Mouse (Mus musculus) spleen, postnatal 14 days (tissue): ENCODE data around the gene Tle2.

Experiments
- DNase-seq, 2 experiments: peaks; one replicate each; pipeline ENCODE4 v3.0.0; 2021 to 2022; ENCODE audit warnings: low spot score in 2 of 2

The Tle2 gene

DNA sequence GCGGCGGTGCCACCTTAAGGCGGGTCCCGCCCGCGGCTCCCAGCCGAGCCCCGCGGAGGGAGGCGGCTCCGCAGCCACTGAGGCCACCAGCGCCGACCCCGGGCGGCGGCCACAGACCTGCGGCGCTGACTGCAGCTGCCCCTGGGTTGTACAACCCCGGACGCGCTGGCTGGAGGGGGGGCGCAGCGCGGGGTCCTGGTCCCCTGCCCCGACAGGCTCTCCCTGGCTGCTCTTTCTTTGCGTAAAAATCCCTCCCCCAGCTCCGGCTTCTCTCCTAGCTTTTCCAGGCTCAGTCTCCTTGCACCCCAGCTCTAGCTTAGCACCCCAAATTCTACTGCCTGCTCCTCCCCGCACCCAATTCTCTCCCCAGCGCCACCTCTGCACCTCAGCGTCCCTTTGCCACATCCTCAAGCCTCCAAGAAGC, 859 bp downstream of the Tle2 start:
- no peak for DNase-seq

DNA sequence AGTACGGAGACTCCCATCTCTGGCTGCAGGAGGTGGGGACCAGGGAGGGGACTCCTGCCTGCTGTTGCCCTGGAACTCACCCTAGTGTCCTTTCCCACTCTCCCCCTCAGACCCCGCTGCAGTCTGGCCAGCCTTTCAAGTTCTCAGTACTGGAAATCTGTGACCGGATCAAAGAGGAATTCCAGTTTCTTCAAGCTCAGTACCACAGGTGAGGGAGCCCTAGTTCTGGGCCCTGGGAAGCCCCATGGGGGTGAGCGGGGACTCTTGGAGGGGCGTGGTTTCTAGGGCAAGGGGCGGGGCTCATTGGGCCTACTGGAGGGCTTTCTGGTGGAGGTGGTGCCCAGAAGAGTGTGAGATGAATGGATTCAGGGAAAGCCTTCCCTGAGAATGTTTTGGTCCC, 1.3 kb downstream of the Tle2 start:
- no peak for DNase-seq

DNA sequence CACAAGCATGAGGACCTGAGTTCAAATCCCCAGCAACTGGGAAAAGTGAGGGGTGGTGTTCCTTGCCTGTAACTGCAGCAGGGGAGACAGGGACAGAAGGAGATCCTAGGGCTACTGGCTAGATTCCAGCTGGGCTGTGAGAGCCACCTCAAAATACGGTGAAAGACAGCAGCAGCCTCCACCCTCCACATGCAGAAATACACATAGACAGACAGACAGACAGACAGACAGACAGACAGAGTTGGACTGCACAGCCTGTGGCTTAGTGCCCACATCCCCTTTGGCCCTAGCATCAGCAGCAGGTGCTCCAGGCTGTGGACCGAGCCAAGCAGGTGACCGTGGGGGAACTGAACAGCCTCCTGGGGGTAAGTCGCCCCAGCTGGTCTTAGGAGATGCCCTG, 5.6 kb downstream of the Tle2 start:
- no peak for DNase-seq

DNA sequence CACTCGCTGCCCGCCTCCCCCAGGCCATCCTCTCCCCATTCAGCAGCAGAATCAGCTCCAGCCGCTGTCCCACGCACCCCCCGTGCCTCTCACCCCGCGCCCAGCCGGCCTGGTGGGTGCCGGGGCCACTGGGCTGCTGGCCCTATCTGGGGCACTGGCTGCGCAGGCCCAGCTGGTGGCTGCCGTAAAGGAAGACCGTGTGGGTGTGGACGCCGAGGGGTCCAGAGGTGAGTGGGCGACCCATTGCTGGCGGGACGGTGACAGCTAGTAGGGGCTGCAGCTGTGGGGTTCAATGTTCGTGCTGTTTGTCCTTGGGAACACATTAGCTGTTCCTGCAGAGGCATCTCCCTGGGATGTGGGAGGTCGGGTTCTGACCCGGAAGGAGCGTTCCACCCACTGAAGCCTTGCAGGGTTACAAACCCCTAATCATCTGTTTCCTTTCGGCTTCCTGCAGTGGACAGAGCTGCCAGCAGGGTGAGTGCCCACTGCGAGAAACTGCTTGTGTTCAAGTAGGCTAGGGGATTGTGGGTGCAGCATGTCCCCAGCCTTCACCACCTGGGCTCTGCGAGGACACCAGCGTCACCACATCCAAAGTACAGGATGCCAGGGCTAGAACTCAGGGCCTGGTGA, 6.2 kb downstream of the Tle2 start:
- DNase-seq = no peak

DNA sequence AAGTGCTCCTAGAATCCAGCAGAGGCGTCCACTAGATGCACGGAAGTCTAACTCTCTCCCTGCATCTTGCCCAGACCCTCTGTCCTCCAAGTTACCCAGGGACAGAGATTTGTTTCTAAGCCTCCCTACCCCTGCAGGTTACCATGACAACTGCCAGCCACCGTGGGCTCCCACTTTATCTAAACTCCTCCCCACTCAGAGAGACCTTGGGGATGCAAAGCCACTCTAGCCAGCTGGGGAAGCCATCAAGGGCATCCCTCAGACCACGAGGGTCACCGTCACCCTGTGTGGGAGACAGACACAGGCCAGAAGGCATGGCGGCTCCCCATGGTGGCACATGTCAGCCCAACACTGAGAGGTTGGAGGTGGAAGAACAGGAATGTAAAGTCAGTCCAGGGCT, 9.0 kb downstream of the Tle2 start:
- DNase-seq = no peak

DNA sequence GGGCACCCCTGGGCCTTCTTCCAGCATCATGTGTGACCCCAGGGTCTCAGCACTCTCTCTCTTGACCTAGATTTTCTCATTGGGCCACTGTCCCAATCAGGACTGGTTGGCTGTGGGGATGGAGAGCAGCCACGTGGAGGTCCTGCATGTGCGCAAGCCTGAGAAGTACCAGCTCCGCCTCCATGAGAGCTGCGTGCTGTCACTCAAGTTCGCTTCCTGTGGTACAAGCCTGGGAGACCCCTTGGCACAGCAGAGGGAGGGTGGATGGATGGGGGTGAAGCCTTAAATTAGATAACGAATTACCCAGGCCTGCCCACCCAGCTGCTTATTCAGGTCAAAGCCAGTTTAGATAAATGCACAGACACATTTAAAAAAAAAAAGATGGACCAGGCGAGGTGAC, 14.4 kb downstream of the Tle2 start:
- DNase-seq = no peak

DNA sequence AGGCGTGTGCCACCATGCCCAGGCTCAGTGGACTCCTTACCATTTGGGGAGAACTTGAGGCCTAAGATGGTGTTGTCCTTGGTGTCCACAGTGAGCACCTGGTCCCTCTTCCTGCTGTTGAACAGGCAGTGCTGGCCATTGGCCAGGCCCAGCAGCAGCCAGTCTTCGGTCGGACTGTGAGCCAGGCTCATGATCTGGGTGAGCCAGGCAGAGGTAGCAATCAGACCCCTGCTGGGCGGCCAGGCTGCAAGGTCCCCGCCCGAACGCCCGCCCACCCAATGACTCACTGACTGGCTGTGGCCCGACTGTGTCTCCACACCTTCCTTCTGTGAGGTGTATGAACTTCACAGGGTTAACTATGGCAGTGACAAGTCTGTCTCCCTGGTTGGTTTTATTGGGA, 17.5 kb downstream of the Tle2 start:
- DNase-seq = no peak

DNA sequence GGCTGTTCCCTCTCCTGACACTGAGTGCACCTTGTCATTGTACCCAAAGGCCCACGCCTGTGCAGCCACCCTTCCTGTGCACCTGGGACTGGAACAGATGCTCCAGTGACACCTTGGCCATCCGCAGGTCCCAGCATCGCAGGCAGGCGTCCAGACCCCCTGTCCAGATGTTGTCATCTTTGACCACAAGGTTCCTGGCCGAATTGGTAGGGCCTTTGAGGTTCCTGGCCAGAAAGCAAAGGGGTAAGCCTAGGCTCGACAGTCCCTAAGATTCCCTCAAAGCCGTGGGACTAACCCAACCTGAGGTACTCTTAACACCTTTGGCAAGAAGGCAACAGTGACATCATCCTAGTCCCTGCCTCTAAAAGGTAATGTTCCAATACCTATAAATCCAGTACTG, 18.3 kb downstream of the Tle2 start:
- no peak for DNase-seq

DNA sequence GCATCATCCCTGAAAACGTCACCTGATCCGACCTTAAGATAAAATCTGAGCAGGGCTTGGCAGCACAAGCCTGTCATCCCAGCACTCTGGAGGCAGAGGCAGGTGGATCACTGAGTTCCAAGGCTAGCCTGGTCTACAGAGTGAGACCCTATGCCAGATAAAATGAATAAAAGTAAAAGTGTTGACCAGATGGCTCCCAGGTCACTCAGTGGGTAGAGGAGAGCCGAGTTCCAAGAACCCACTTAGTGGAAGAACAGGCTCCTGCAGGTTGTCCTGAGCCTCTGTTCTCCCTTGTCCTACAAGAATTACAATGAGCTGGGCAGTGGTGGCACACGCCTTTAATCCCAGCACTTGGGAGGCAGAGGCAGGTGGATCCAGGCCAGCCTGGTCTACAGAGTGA, 18.9 kb downstream of the Tle2 start:
- DNase-seq = no peak

DNA sequence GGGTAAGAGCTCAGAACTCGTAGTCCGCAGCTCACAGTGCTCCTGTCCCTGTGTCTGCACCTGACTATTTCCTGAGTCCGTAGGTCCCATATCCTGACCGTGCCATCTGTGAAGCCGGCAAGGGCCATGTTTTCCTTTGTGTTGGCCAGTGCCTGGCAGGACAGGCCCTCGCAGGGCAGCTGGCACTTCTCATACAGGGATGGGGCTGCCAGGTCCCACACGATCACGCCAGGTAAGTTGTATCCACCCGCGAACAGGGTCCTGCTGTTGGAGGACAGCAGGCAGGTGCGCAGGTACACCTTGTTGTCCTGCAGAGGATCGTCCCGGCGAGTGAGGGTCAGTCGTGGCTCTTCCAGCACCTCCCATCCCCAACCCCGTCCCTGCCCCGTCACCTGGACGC, 19.6 kb downstream of the Tle2 start:
- no peak for DNase-seq

DNA sequence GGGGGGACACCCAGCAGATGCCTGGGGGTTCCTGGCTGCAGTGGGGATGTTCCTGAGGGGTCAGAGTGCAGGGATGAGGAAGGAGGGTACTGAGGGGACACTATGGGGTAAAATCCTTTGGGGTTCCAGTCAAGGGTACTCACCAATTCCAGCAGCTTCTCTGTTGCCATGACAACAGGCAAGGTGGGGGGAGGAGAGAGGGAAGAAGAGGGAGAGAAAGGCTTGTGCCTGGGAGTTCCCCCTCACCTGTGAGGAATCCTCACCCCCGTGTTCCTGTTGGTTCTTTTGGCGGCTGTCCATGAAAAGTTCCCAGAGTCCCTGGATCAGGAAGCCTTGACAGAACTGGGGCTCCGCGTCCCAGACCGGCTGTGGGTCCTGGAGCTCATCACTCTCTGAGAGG, 21.2 kb downstream of the Tle2 start:
- no peak for DNase-seq

DNA sequence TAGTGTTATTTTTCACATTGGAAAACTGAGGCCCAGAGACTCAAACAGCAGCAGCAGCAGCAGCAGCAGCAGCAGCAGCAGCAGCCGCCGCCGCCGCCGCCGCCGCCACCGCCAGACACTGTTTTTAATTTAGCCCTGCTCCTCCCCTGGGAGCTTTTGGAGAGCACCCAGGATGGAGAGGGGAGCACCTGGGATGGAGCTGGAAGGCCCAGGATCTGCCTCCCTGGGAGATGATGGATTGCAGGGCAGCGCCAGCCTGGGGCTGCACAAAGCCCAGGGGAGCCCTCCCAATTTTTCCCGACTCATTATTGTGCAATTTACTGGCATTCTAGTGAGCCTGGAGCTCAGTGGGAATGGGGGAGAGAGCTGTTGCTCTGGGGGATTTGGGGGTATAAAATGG, 22.2 kb downstream of the Tle2 start:
- no peak for DNase-seq

DNA sequence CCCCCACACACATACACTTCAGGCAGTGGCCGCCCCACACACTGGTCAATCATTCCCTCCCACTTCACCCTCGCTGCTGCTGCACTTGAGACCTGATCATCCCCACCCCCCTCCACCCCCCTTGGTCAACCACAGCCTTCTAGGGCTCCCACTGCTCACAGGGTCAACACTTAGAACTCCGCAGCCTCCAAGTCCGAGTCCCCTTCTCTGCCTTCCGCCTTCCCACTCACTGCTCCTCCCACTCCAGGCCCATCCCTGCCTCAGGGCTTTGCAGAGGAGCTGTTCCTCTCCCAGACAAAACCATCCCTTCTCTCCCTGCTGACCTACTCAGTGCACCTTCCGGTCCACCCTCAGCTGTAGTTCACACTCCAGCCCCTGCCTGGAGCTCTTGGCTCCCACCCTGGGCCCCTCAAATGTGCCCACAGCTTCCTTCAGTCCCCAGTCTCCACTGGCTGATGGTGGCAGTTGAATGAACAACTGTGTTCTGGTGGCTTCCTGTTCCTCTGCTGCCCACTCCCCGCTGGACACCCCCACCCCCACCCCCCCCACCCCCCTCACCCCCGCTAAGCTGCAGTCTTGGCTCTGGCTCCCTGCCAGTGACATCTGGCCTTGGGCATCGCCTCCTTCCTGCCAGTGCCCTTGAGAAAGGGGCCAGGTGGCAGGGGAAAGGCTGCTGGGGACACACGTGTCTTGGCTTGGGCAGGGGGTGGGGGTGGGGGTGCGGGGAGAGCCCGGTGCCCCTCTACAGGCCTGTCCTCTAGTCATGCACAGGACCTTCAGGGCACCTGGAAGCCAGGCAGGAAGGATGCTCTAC, 23.0 kb downstream of the Tle2 start:
- no peak for DNase-seq

DNA sequence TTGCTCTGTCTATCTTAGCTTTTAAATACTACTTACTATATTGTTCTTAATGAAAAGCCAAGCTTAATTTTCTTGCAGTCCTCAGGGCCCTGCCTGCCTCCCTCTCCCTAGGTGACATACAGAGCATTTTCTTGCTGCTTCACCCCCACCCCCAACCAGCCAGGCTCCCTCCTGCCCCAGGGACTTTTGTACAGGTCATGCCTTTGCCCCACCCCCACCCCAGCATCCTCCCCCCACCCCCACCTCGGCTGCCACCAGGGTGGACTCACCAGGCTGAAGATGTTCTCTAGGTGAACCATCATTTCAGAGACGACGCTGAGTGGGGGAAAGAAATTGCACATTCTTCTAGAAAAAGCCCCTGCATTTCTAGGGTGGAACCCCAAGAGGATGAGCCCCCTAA, 24.0 kb downstream of the Tle2 start:
- DNase-seq = no peak

DNA sequence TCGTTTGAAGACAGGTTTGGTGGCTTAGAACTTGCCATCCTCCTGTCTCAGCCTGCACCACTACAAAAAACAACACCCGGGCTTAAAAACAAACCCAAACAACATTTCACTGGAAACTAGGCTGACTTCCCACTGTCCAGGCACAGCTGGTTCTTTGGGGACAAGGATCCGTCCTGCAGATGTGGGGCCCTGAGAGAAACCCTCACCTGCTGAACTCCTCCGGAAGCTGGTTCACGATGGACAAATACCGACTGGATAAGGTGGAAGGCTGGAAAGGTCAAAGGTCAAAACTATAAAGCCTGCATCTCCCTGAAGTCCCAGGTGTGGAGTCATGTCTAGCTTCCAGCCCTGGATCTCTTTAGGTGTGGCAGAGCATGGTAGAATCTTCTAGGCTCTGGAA, 24.5 kb downstream of the Tle2 start:
- no peak for DNase-seq

DNA sequence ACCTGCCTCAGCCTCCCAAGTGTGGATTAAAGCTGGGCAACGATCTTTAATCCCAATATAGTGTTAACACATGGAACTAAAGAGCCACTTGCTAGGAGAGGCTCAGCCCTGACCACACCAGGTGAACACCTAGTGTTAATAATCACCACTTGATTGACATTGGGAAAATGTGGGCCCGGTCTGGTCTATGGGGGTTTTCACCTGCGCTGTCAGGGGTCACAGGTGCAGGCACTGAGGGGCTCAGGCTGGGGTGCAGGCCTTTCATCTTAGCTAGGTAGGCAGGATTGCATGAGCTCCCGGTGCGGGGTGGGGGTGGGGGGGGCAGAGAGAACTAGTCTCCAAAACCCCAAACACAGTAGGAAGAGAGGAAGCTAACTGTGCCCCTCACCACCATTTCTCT, 25.3 kb downstream of the Tle2 start:
- no peak for DNase-seq

DNA sequence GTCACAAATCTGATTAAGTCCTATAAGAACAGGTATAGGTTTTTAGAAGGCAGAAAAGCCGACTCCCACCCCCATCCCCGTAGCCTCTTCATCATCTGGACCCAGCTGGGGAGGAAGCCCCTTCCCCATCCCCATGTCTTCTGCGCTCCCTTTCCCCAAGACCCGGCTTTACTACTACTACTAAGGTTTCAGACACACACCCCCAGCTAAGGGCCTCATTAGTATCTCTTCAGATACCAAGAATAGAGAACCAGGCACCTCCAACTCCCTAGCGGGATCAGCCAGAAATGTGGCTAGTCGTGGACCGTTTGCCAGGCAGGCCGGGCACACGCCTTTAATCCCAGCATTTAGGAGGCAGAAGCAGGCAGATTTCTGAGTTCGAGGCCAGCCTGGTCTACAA, 25.7 kb downstream of the Tle2 start:
- DNase-seq = no peak

DNA sequence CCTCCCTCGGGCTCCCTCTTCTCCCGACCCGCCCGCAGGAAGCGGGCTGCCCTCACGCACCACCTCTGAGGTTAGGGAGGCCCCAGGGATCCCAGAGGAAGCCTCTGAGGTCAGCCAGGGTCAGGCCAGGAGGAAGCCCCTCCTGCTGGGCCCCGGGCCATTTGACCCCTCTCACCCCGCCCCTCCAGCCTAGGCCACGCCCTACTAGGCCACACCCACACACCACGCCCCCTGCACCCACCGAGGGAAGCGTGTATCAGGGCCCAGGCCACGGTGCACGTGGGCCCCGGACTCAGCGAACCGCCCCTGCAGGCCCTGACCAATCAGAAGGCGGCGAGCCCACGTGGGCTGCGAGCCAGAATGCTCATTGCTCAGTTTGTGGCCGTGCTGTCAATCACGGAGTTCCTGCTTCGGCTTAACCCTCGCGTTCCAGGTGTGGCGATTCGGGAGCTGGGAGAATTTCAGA, 26.4 kb downstream of the Tle2 start, which contains the start of gene Tle6:
Gene Tle6 (minus strand): TSS at position 336 of the 466 bp plus-strand sequence.
- DNase-seq = peak; percentile 80 to 88

DNA sequence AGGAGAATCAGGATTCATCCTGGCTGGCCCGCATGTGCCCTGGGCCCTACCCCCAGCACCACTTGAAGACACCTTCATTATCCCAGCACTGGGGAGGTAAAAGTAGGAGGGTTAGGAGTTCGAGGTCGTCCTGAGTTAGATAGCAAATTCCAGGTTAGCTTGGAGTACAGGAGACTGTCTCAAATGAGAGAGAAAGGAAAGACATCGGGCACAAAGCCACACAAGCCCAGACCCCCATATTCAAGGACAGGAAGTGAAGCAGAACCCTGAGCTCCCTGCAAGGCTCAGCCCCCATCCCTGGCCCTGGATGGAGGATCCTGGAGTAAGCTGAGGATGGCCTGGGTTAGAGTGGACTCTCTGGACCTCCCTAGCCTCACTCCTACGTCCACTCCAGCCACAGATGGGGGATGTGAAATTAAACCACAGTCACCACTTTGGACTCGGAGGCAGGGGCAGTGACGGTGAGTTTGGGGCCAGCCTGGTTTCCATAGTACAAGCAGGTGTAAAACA, 27.1 kb downstream of the Tle2 start:
- DNase-seq = no peak

DNA sequence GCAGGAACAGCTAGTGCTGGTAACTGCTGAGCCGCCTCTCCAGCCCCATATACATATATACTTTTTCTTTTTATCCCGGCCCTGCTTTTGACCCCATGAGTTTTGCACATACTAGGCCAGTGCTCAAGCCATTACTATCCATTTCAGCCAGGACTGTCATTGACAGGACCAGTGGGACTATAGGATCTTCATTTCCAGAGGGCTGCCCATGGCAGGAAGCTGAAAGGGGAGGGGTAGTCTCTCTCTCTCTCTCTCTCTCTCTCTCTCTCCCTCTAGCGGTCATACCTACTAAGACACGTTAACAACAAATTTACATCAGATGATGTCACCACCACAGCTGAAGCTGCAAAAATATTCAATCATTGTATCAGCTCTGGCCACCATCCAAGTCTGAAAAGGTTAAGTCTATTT, 28.4 kb downstream of the Tle2 start:
- DNase-seq = no peak

DNA sequence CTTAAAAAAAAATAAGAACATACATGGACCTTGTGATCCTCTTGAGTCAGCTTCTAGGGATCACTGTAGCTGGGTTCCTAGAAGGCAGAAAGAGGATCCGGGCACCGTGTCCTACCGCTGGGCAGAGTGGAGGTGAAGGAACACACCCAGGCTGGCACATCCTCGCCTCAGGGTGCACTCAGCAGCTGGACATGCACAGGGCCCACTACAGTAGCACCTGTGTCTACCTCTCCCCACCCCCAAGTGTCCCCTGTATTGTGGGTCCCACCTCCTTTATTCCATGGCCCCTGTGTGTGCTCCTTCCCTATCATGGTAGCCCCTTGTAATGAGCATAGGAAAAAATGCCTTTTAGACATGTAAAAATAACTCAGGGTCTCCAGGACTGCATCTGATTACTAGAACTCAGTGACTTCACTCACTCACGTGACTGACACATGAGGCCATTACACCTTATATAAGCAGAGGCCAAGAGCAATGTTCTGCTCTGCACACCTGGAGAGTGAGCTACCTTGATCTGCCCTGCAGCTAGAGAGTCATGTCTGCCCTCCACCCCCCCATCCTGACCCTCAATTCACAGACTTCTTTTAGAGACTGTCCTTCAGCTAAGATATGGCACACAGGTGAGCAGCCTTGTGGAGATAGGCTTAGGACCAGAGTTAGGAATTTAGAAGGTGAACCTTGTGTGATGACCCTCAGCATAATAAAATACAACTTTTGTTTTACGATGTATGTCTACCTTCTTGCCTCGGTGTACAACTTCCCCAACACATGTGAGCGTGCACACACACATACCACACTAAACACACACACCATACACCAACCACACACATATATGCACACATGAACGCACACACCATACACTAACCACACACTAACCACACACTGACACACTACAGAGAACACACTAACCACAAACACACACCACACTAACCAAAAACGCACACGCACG, 29.9 kb downstream of the Tle2 start:
- DNase-seq = no peak
